Comparison of ENCODE assay signal across 16 mouse cellular contexts in the genomic region with DNA sequence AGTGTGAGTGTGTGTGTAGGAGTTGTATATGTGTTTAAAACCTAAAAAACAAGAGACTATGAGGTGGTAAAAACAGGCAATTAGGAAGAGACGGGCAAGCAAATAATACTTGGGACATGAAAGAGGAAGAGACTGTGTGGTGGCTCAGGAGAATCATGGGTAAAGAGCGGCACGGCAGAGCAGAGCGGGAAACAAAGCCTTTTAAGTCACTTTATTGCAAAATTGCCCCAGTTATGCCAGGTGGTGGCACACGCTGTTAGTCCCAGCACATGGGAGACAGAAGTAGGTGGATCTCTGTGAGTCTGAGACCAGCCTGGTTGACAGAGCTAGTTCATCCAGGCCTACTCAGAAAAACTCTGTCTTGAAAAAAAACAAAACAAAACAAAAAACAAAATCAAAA. TPM values are rescaled to one million over a fixed set of nuclear protein-coding genes. Genes with fewer than 3 reads are reported as not detected.
A peak's percentile ranks its signal among the peaks of the same experiment; 100 is the strongest.
DNase-seq lines count a peak whose midpoint lies in the region; ATAC-seq and TF ChIP-seq lines count a peak whose summit lies in the region.
"Had no signal": no experiment of that assay in that cellular context is flagged by ENCODE, and none has a peak within 500 bp of the region (broad histone marks: within the 10 kb centered on the region; RNA-seq: fewer than 3 reads in every experiment).

No protein-coding gene starts in this region.

- peaks cover 2% of the 10 kb centered on the region; the same call in 1 of the 2 replicates for H3K4me1 ChIP-seq in midbrain, embryonic 11.5 days (ENCODE audit: control insufficient read depth, insufficient read depth, low read length)
- H3K4me1 ChIP-seq in midbrain, embryonic 16.5 days (ENCODE audit: control insufficient read depth, insufficient read depth, low read length): peaks cover 5% of the 10 kb centered on the region; the same call in 1 of the 2 replicates
- no peaks in the 10 kb centered on the region for H3K4me1 ChIP-seq in forebrain, postnatal 0 days (ENCODE audit: insufficient read depth)
- peaks cover 6% of the 10 kb centered on the region for H3K4me1 ChIP-seq in forebrain, embryonic 12.5 days
- H3K4me1 ChIP-seq: embryonic facial prominence, embryonic 13.5 days; intestine, embryonic 15.5 days had no signal

- no peaks in the 10 kb centered on the region for H3K36me3 ChIP-seq in midbrain, embryonic 11.5 days (ENCODE audit: control insufficient read depth, insufficient read depth, low read length)
- no peaks in the 10 kb centered on the region for H3K36me3 ChIP-seq in midbrain, embryonic 16.5 days (ENCODE audit: control insufficient read depth, insufficient read depth, low read length)
- no peaks in the 10 kb centered on the region for H3K36me3 ChIP-seq in forebrain, postnatal 0 days (ENCODE audit: insufficient read depth)
- H3K36me3 ChIP-seq in forebrain, embryonic 12.5 days (replicated peaks): no peaks in the 10 kb centered on the region
- H3K36me3 ChIP-seq: embryonic facial prominence, embryonic 13.5 days; intestine, embryonic 15.5 days; liver, embryonic 15.5 days had no signal

- H3K9ac ChIP-seq in midbrain, embryonic 11.5 days (ENCODE audit: low read length): no peak overlapping the region
- H3K9ac ChIP-seq in midbrain, embryonic 16.5 days (ENCODE audit: low read depth, low read length): no peak overlapping the region
- no peak overlapping the region for H3K9ac ChIP-seq in forebrain, postnatal 0 days
- no peak overlapping the region for H3K9ac ChIP-seq in forebrain, embryonic 12.5 days
- H3K9ac ChIP-seq: embryonic facial prominence, embryonic 13.5 days; forebrain, embryonic 13.5 days; intestine, embryonic 15.5 days; liver, embryonic 15.5 days had no signal

- 92% methylated on average over 5 of the region's 5 CpGs for WGBS in midbrain, embryonic 11.5 days
- WGBS in midbrain, embryonic 16.5 days: 84% methylated on average over 5 of the region's 5 CpGs
- WGBS in forebrain, postnatal 0 days: 85% methylated on average over 5 of the region's 5 CpGs
- WGBS in forebrain, embryonic 12.5 days: 92% methylated on average over 5 of the region's 5 CpGs

- H3K27ac ChIP-seq in midbrain, embryonic 11.5 days (ENCODE audit: low read depth, low read length): no peak overlapping the region
- H3K27ac ChIP-seq in midbrain, embryonic 16.5 days (ENCODE audit: low read length): no peak overlapping the region
- H3K27ac ChIP-seq in forebrain, postnatal 0 days (ENCODE audit: low read depth, low read length): no peak overlapping the region
- no peak overlapping the region for H3K27ac ChIP-seq in forebrain, embryonic 12.5 days
- H3K27ac ChIP-seq: embryonic facial prominence, embryonic 13.5 days; forebrain, embryonic 13.5 days; intestine, embryonic 15.5 days; liver, embryonic 15.5 days had no signal

- DNase-seq in midbrain, embryonic 11.5 days (ENCODE audit: low spot score, missing footprints): peak; percentile 39
- DNase-seq in induced T-regulatory cell, adult 2 months (ENCODE audit: low read depth): peak; percentile 52
- DNase-seq in forebrain, postnatal 0 days: no peak
- DNase-seq in left cerebral cortex, postnatal 10 days (ENCODE audit: extremely low spot score in 1 of 2, low spot score in 2 of 2): no peak
- DNase-seq in neural tube, embryonic 10.5 days (ENCODE audit: extremely low spot score, low spot score): no peak
- DNase-seq: adrenal gland, postnatal 36 days; cerebellum, postnatal 10 days; kidney, postnatal 4 days; right cerebral cortex, postnatal 4 days had no signal

- no peak overlapping the region for H3K4me2 ChIP-seq in midbrain, embryonic 11.5 days
- no peak overlapping the region for H3K4me2 ChIP-seq in midbrain, embryonic 16.5 days (ENCODE audit: low read length)
- no peak overlapping the region for H3K4me2 ChIP-seq in forebrain, postnatal 0 days (ENCODE audit: low read depth)
- no peak overlapping the region for H3K4me2 ChIP-seq in forebrain, embryonic 12.5 days
- H3K4me2 ChIP-seq: embryonic facial prominence, embryonic 13.5 days; forebrain, embryonic 13.5 days; intestine, embryonic 15.5 days; liver, embryonic 15.5 days had no signal

- intact Hi-C loops in left cerebral cortex, postnatal 10 days (cut with DNase I): no loop called here

- TF ChIP-seq CTCF in forebrain, postnatal 0 days (IDR thresholded peaks at IDR 0.05; ENCODE audit: low read depth): no peak

- no peak overlapping the region for H3K4me3 ChIP-seq in midbrain, embryonic 11.5 days (ENCODE audit: low read depth, low read length)
- H3K4me3 ChIP-seq in midbrain, embryonic 16.5 days (ENCODE audit: low read depth, low read length): no peak overlapping the region
- no peak overlapping the region for H3K4me3 ChIP-seq in forebrain, postnatal 0 days (ENCODE audit: low read depth, low read length)
- H3K4me3 ChIP-seq in forebrain, embryonic 12.5 days (replicated peaks): no peak overlapping the region
- H3K4me3 ChIP-seq: embryonic facial prominence, embryonic 13.5 days; forebrain, embryonic 13.5 days; intestine, embryonic 15.5 days; liver, embryonic 15.5 days had no signal

- H3K27me3 ChIP-seq in midbrain, embryonic 11.5 days (ENCODE audit: control insufficient read depth, insufficient read depth, low read length): no peaks in the 10 kb centered on the region
- no peaks in the 10 kb centered on the region for H3K27me3 ChIP-seq in midbrain, embryonic 16.5 days (ENCODE audit: control insufficient read depth, insufficient read depth, low read depth, low read length)
- H3K27me3 ChIP-seq in forebrain, postnatal 0 days (ENCODE audit: insufficient read depth, low read length): no peaks in the 10 kb centered on the region
- no peaks in the 10 kb centered on the region for H3K27me3 ChIP-seq in forebrain, embryonic 12.5 days
- H3K27me3 ChIP-seq: embryonic facial prominence, embryonic 13.5 days; forebrain, embryonic 13.5 days; intestine, embryonic 15.5 days; liver, embryonic 15.5 days had no signal

- no peak for ATAC-seq in midbrain, embryonic 11.5 days (ENCODE audit: low FRiP score)
- no peak for ATAC-seq in midbrain, embryonic 16.5 days
- ATAC-seq in neutrophil, adult 5-6 weeks (ENCODE audit: extremely low read depth, insufficient number of reproducible peaks, low FRiP score, poor library complexity, severe bottlenecking): peak; percentile 49
- ATAC-seq in forebrain, postnatal 0 days: no peak
- no peak for ATAC-seq in forebrain, embryonic 12.5 days (ENCODE audit: low FRiP score)
- ATAC-seq: forebrain, embryonic 13.5 days; intestine, embryonic 15.5 days had no signal

- H3K9me3 ChIP-seq in midbrain, embryonic 11.5 days (ENCODE audit: control insufficient read depth, low read length): no peaks in the 10 kb centered on the region
- no peaks in the 10 kb centered on the region for H3K9me3 ChIP-seq in midbrain, embryonic 16.5 days (replicated peaks; ENCODE audit: control insufficient read depth, low read length, poor library complexity, severe bottlenecking)
- no peaks in the 10 kb centered on the region for H3K9me3 ChIP-seq in forebrain, postnatal 0 days (ENCODE audit: low read length)
- H3K9me3 ChIP-seq in forebrain, embryonic 12.5 days: no peaks in the 10 kb centered on the region
- H3K9me3 ChIP-seq: embryonic facial prominence, embryonic 13.5 days; forebrain, embryonic 13.5 days; intestine, embryonic 15.5 days; liver, embryonic 15.5 days had no signal

RNA-seq across cellular contexts. Expression of gene Kif11, which starts 5.8 kb away (rescaled TPM):
- polyA plus RNA-seq in midbrain, embryonic 11.5 days (2014; fragmentation: Nextera tagmentation; extraction: Ambion mirVana): 97.6 and 114 TPM in 2 replicates
- 6.3 and 7.7 TPM in 2 replicates for polyA plus RNA-seq in midbrain, embryonic 16.5 days (2015; fragmentation: Nextera tagmentation; extraction: Ambion mirVana)
- total RNA-seq in neutrophil, adult 5-6 weeks (2017): 0.61 and 0.70 TPM in 2 replicates
- 9.1 and 15.2 TPM in 2 replicates for total RNA-seq in forebrain, postnatal 0 days (2014; rRNA removed)
- polyA plus RNA-seq in forebrain, postnatal 0 days (2015; fragmentation: Nextera tagmentation; extraction: Ambion mirVana): 5.4 and 6.3 TPM in 2 replicates
- polyA plus RNA-seq in forebrain, embryonic 12.5 days (2016; fragmentation: Nextera tagmentation; extraction: Ambion mirVana): 99.0 and 107 TPM in 2 replicates
- 1 to 10 TPM; 3.2 to 3.3 TPM for total RNA-seq in left cerebral cortex, postnatal 10 days (2021)

RNA-seq across cellular contexts. Expression of gene Ide, which starts 32.7 kb away (rescaled TPM):
- 59.8 and 65.3 TPM in 2 replicates for polyA plus RNA-seq in midbrain, embryonic 11.5 days (2014; fragmentation: Nextera tagmentation; extraction: Ambion mirVana)
- polyA plus RNA-seq in midbrain, embryonic 16.5 days (2015; fragmentation: Nextera tagmentation; extraction: Ambion mirVana): 37.8 and 41.9 TPM in 2 replicates
- 25.9 and 27.8 TPM in 2 replicates for total RNA-seq in neutrophil, adult 5-6 weeks (2017)
- 20.4 and 25.7 TPM in 2 replicates for total RNA-seq in forebrain, postnatal 0 days (2014; rRNA removed)
- polyA plus RNA-seq in forebrain, postnatal 0 days (2015; fragmentation: Nextera tagmentation; extraction: Ambion mirVana): 18.1 and 31.1 TPM in 2 replicates
- 53.1 and 56.2 TPM in 2 replicates for polyA plus RNA-seq in forebrain, embryonic 12.5 days (2016; fragmentation: Nextera tagmentation; extraction: Ambion mirVana)
- 10 to 100 TPM; 59.3 to 89.4 TPM for total RNA-seq in left cerebral cortex, postnatal 10 days (2021)

Comparison
In these comparisons a context has a peak if more than half of its experiments do, and no peak if none do; other contexts are left out.
1. RNA of gene Kif11, which starts 5.8 kb away (polyA plus RNA-seq): 99.0 to 107 TPM in forebrain, embryonic 12.5 days and 97.6 to 114 TPM in midbrain, embryonic 11.5 days; 6.3 to 7.7 TPM in midbrain, embryonic 16.5 days and 5.4 to 6.3 TPM in forebrain, postnatal 0 days; every median in the first group is over 10 times any median in the second.
2. DNase-seq: peak in midbrain, embryonic 11.5 days (single experiment) and induced T-regulatory cell, adult 2 months (single experiment); none in forebrain, postnatal 0 days (single experiment), left cerebral cortex, postnatal 10 days (0 of 2) and neural tube, embryonic 10.5 days (single experiment).